Mouse (Mus musculus): ENCODE data around the gene Ogn.

- TF ChIP-seq CTCF (IDR thresholded peaks at IDR 0.05; ENCODE audit: low read depth, low read length) (no peak), POLR2A (IDR thresholded peaks at IDR 0.05; ENCODE audit: borderline replicate concordance, low read depth, low read length) (no peak)
Observed at GRCm38 (mm10) chr13:49652481-49653179, 44.8 kb downstream of the Ogn start, which contains the start of the genes Cenpp and Nol8.
